Mouse (Mus musculus) ovary, adult 18-20 months (tissue): ENCODE measurements at regions not wholly inside any gene's neighbourhood (a gene's known extent, or its start where the extent isn't known, plus 50 kb on each side); places are given as distances from the start of the nearest gene placed in this dataset.

Experiments used
- DNase-seq: peaks from one replicate; pipeline ENCODE4 v3.0.0; 2022; ENCODE audit warnings: low spot score, mixed read lengths

DNA sequence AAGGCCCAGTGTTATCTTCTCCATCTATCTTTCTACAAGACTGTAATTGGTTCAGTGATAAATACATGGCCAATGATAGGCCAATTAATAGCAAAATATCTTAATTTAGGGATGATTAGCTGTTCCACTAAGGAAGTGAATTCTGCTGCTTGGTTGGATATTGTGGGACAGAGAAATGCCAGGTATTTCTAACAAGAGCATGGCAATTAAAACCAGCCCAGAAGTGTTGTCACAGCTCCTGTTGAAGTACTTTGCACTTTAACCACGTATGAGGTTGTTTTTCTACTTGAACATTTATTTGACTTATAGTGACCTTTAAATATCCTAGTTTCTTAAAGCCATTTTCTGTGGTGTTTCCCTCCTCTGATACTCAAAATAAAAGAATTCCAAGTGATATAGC lies 65.7 kb upstream of the Acsl4 start:
- no peak for DNase-seq

- DNase-seq = no peak
Measured at GRCm38 (mm10) chrX:142464174-142464573, 73.8 kb upstream of the Acsl4 start.

DNA sequence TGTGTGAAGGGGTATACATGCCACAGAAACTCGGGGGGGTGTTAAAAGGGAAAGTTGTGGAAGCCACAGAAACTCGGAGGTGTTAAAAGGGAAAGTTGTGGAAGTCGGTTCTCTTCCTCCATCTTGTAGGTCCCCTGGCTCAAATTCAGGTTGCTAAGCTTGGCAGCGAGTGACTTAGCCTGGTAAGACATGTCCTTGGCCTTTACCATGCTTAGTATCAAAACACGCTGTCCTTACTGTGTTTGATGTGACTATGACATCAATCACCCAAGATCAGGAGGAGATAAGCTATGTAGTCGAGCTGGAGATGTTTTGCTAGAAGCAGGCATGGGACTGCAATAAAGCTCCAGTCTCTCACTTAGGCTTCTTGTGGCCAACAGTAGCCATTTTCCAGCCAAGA lies 74.4 kb upstream of the Acsl4 start:
- DNase-seq = no peak

DNA sequence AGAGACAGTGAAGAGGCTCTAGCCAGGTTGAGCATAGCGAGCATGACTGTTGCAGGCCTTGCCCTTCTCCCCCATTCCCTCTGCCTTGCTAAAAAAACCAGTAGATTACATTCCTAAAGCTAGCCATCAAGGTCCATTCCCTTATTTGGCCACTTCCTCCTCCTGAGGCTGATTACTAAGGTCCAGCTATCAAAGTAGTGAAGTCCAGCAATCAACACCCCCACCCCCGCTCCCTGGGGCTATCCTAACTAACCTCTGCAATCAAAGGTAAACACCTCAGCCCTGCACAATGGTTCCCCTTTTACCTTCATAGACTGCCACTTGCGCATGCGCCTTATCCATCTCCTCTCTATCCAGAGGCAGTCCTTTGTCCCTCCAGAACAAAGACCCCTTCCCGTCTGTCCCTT lies 77.5 kb upstream of the Acsl4 start:
- peak; percentile 54 for DNase-seq

DNA sequence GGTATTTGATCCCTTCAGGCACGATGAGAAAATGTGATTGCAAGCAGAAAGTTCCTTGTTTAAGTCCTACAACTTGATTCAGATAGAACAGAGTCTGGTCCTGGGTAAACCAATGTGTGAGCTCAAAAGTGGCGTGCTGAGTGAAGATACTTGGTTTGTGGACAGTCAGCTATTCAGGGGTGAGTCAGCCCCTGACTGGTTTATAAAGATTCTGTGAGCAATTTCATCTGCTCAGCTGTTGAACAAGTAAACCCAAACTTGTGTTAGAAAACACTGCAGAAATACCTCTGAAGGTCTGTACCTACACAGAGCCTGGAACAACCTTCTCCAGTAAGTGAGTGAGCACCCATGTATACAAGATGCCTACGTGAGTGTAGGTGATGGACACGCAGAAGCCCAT lies 78.1 kb upstream of the Acsl4 start:
- no peak for DNase-seq

DNA sequence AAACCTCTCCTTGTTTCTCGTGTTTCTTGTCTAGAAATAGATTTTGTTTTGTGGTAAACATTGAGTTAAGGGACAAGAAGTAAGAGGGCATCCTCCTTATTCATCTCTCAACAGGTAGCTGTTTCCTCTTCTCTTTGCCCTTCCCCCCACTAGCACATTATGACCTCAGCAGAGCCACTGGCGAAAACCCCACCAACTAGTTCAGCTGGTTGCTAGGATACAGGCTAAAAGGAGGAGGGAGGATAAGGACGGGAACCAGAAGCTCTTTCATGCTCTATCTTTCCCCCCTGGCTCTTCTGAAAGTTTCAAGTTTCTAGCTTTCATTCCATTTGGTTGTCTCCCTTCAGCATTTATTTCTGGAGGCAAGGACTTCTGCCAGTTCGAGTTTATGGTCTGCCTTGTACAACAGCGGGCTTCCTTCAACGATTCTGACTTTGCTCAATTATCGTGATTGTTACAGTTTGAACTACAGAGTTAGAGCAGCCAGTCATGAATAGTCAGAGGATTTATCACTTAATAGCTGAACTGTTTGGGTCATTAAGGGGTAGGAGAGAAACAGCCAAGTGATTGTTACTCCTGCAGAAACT lies 78.8 kb upstream of the Acsl4 start:
- peak; percentile 21 for DNase-seq

- DNase-seq = no peak
Measured at GRCm38 (mm10) chrX:142470083-142470482, 79.7 kb upstream of the Acsl4 start.

DNA sequence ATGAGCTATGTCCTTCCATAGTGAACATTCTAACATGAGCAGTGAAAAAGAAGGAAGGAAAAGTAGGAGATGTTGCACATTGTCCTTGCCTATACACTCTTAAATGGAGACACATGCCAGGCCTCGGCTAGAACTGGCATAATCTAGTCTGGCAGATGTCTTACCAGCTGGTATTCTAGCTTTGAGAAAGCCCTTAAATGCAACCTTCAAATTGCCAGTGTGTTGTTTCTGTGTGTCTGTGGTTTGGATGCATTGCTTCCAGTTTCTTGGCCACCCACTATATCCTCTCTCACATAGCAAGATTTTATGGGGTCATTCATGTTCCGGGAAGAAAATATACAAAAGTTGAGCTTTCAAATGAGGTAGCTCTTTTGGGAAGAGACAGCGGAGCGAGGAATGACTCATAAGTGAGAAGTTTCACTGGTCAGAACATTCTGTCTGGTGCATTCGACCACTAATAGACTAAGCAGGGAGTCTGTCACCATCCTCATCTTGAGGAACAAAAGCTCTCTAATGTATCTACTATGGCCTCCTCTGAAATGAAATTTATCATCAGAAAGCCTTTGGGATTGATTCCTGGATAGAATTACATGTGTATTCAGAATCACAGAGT lies 91.0 kb upstream of the Acsl4 start:
- DNase-seq = no peak

DNA sequence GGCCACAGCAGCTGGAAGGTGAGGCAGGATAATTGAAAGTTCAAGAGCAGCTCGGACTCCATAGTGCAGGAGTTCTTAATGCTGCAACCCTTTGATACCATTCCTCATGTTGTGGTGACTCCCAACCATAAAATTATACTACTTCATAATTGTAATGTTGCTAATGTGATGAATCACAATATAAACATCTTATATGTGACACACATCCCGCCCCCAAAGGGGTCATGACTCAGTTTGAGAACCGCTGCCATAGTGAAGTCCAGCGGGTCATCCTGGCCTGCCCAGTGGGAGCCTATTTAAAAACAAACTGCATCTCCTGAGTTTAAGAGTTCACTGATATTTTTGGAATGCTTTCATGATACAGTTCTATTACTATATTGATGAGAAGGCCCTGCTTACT lies 97.7 kb upstream of the Acsl4 start:
- DNase-seq = no peak

DNA sequence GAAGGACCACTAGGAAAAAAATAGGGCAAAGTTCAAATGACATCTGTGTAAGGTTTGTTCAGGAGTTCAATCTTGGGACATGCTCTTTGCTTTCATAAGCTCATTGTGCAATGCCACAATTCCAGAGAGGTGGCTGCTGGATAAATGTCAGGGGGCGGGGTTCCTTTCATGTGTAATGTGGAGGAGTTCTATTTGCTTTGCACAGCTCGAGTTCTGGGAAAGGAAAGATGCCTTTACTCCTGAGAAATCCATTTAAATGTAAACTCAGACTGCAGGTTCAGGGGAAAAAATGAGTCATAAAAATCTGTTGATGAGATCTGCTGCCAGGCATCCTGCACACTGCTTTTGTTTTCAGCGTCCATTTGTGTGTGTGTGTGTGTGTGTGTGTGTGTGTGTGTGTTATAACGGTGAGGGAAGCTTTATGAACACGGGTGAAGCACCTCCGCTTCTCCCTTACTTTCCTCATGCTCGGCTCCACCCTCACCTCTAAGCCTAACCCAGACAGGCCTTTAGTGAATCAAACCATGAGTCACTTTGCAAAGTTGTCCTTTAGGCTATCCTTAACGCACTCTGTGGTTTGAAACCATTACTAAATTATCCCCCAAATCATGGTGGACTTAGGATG lies 99.9 kb upstream of the Acsl4 start:
- DNase-seq = no peak

DNA sequence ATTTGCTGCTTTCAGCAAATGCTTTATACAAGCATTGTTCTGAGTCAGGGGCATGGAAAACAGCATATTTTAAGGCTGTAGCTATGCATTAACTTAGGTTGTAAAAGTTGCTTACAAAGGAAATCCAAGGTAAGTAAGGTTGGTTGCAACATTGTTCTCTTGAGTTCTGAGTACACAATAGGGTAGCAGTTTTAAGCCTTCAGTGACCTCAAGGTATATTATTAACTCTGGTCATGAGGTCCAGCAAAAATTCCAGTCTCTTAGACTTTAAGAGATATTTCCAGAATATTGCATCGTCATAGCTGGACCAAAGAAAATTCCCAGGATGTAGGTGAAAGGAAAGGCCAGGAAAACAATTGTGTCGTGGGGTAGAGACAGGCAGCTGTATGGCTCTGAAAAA lies 110.8 kb upstream of the Acsl4 start:
- DNase-seq = no peak

- DNase-seq = no peak
Measured at GRCm38 (mm10) chrX:142504962-142505361, 114.6 kb upstream of the Acsl4 start.

DNA sequence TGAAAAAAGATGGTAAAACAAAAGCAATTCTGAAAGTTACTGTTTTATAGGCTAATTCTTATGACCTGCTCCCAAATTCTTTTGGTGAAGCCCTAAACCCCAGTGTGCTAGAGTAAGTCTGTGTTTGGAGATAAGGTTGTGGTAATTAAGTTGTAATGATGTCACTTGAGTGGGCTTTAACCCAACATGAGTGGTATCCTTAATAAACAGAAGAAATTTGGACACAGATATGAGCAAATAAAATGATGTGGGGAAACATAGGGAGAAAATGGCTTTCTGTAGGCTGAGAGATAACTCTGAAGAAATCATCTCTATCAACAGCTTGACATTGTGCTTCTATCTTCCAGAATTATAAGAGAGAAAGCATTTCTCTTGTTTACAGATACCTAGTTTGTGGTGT lies 117.1 kb upstream of the Acsl4 start:
- DNase-seq = no peak

GRCm38 (mm10) chrX:142516406-142517131 lies 126.2 kb upstream of the Acsl4 start:
- no peak for DNase-seq

DNA sequence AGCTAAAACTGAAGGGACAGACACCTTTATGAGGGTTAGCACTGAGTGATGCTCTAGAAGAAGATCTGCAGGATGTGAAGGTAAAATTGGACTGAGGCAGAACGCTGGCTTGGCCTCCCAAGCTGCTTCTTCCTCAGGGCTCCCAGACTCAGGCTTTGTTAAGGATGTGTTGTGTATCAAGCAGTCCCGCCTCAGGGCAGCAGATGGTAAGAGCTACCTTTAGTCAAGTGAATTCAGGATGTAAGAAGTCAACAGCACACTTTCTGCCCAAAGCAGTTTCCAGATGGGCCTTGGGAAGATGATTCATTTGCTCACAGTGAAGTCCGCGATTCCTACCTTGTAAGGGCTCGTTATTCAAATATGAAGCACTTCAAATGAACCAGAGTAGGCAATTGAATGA lies 126.9 kb upstream of the Acsl4 start:
- DNase-seq = no peak

DNA sequence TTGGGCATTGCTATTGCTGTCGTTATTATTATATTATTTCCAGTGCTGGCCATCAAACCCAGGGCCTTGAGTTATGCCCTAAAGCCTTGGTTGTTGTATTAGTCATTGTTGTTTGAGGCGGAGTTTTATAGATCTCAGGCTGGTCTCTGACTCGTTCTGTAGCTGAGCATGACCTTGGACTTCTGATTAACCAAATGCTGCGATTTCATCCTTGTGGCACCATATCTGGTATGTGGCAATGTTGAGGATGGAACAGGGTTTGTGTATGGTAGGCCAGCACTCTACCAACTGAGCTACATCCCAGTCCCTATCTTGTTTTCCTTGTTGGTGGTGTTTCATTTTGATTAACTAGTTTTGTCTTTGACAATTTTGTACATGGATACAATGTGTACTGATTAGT lies 130.7 kb upstream of the Acsl4 start:
- no peak for DNase-seq

GRCm38 (mm10) chrX:142526953-142527352 lies 136.6 kb upstream of the Acsl4 start:
- no peak for DNase-seq

DNA sequence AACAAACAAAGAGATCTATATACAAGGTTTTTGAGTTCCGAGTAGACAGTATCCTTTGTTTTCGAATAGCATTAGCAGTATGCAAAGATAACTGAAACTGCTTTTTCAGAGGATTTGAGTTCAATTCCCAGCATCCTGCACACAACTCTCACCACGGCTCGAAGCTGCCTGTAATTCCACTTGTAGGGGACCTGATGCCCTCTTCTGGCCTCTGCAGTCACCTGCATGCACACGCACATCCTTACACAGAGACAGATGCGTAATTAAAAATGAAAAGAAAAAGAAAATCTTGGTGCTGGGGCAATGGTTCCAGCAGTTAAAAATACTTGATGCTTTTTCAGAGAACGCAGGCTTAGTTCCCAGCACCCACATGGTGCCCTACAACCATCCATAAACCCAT lies 139.6 kb upstream of the Acsl4 start:
- no peak for DNase-seq

DNA sequence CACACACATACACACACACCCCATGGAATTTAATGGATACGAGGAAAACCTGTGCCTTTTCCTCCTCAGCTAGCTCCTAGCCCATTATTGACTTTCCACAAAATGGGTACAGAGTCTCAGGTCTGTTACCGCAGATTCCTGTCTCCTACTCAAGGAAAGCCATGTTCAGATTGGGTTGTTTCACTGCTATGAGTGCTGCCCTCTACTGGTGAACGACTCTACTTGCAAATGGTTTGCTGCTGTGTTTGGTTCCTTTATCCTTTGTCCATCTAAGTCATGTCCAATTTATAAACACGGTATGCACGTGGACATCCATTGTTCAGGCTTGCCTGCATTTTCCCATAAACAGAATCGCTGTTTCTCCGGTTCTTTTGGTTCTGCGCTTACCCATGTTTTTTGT lies 144.4 kb upstream of the Acsl4 start:
- DNase-seq = no peak

GRCm38 (mm10) chrX:142535540-142535939 lies 145.2 kb upstream of the Acsl4 start:
- no peak for DNase-seq

DNA sequence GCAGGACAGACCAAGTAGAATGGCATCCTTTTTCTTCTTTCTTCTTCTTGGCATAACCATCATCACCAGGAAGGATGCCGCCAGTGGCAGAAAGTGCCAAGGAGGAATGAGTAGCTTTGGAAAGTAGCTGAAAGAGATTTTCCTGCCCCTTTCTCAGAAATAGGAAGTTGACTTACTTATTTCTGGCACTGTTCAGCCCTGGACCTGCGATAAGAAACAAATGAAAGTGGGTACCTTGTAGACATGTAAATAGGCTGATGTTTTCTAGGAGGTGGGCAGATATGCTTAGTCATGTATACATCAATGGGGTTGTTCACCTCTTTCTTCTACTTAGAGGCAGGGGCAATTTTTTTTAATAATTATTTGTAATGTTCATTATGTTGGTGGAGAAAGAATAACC lies 145.3 kb upstream of the Tmem164 start:
- no peak for DNase-seq

GRCm38 (mm10) chrX:142537259-142537963 lies 143.8 kb upstream of the Tmem164 start:
- no peak for DNase-seq

DNA sequence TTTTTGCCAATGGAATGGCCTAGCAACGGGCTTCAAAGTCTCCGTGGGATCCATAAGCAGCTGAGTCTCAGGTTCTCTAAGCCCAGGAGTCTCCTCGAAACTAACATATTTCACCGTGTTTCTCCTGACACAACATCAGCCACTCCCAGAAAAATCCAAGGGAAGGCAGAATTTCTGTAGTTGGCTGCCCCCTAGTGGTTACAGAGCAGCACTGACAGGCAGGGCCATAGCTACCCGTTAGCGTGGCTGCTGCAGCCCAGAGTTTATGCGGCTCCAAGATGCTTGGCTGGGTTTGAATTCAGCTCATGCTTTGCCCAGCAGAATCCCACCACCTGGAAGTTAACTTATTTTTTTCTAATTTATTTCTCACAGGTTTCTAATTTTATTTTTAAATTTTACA lies 140.9 kb upstream of the Tmem164 start:
- DNase-seq = peak; percentile 32
